Mouse (Mus musculus): ENCODE results near the gene Suco.

DNA sequence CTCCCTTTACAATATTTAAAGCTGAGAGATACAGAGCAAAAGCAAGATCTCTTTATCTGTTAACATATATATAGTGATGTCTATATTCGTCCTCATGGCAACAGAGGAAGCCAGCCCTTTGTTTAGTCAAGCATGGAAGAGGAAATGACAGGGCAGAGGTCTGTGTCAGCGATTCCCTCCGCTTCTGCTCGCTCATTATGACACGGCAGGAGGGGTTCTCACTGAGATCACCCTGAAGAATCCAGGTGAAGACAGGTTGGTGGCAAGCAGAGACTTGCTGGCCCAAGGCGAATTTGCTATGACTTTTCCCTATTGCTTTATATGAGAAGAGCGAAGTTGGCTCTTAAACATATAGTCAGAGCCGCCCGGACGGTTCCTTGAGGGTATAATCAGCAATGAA lies 19.6 kb upstream of the Suco start:
- TF ChIP-seq CTCF (IDR thresholded peaks at IDR 0.05; ENCODE audit: low read depth) (no peak), EP300 (optimal IDR thresholded peaks at IDR 0.05) (no peak)

Measured in stomach, postnatal 0 days (tissue).